In genomic region chr13:89585144-89585543, GRCm38 (mm10) we compare ENCODE assay signal across 19 mouse cellular contexts. TPM values are rescaled to one million over a fixed set of nuclear protein-coding genes. Genes with fewer than 3 reads are reported as not detected.
DNase-seq lines count a peak whose midpoint lies in the region; ATAC-seq lines count a peak whose summit lies in the region.
"Had no signal": no experiment of that assay in that cellular context is flagged by ENCODE, and none has a peak within 500 bp of the region (broad histone marks: within the 10 kb centered on the region; RNA-seq: fewer than 3 reads in every experiment).

No protein-coding gene starts in this region.

- H3K36me3 ChIP-seq in lung, embryonic 15.5 days: no peaks in the 10 kb centered on the region
- H3K36me3 ChIP-seq: embryonic facial prominence, embryonic 13.5 days; limb, embryonic 12.5 days; liver, embryonic 15.5 days had no signal

- peak; percentile 78 for ATAC-seq in frontal cortex, adult (ENCODE audit: low TSS enrichment)
- no peak for ATAC-seq in lung, embryonic 15.5 days (ENCODE audit: borderline replicate concordance, extremely low read depth, low FRiP score, low TSS enrichment)
- ATAC-seq: forebrain, embryonic 13.5 days; inflammation-experienced regulatory T-cells, adult 6 months had no signal

- no peaks in the 10 kb centered on the region for H3K27me3 ChIP-seq in lung, embryonic 15.5 days
- H3K27me3 ChIP-seq: embryonic facial prominence, embryonic 13.5 days; forebrain, embryonic 13.5 days; limb, embryonic 12.5 days; liver, embryonic 15.5 days had no signal

- WGBS in lung, embryonic 15.5 days: 33% methylated on average over 1 of the region's 1 CpGs

- H3K4me2 ChIP-seq in lung, embryonic 15.5 days: peak overlapping the region; percentile 35
- H3K4me2 ChIP-seq: embryonic facial prominence, embryonic 13.5 days; forebrain, embryonic 13.5 days; limb, embryonic 12.5 days had no signal

- H3K4me3 ChIP-seq in lung, embryonic 15.5 days: no peak overlapping the region
- H3K4me3 ChIP-seq: embryonic facial prominence, embryonic 13.5 days; forebrain, embryonic 13.5 days; limb, embryonic 12.5 days; liver, embryonic 15.5 days had no signal

- peak overlapping the region; percentile 50; the same call in 1 of the 2 replicates for H3K27ac ChIP-seq in lung, embryonic 15.5 days
- H3K27ac ChIP-seq: embryonic facial prominence, embryonic 13.5 days; forebrain, embryonic 13.5 days; limb, embryonic 12.5 days; liver, embryonic 15.5 days had no signal

- H3K4me1 ChIP-seq in lung, embryonic 15.5 days: peaks cover 23% of the 10 kb centered on the region
- H3K4me1 ChIP-seq: forebrain, embryonic 13.5 days; limb, embryonic 12.5 days; liver, embryonic 15.5 days had no signal

- H3K9me3 ChIP-seq in lung, embryonic 15.5 days: no peaks in the 10 kb centered on the region
- H3K9me3 ChIP-seq: embryonic facial prominence, embryonic 13.5 days; forebrain, embryonic 13.5 days; limb, embryonic 12.5 days; liver, embryonic 15.5 days had no signal

- no peak for DNase-seq in frontal cortex, postnatal 14 days (ENCODE audit: low spot score in 2 of 2)
- no peak for DNase-seq in lung, postnatal 4 days
- DNase-seq in gonadal fat pad, adult 2 months (ENCODE audit: low read depth): peak; percentile 12
- peak; percentile 3 for DNase-seq in skeletal muscle tissue, adult 2 months (ENCODE audit: low read depth, low spot score)
- DNase-seq in natural killer cell, adult 2 months (ENCODE audit: low spot score in 2 of 2): no peak
- DNase-seq in heart, postnatal 4 days: no peak
- DNase-seq: adrenal gland, postnatal 25 days; cerebellum, adult 11 months; cerebellum, postnatal 36 days; heart, postnatal 36 days; right cerebral cortex, postnatal 4 days had no signal

- H3K9ac ChIP-seq in lung, embryonic 15.5 days: no peak overlapping the region
- H3K9ac ChIP-seq: embryonic facial prominence, embryonic 13.5 days; forebrain, embryonic 13.5 days; limb, embryonic 12.5 days; liver, embryonic 15.5 days had no signal

RNA-seq across cellular contexts. Expression of gene Hapln1, which starts 45.5 kb away (rescaled TPM):
- polyA plus RNA-seq in lung, embryonic 15.5 days (2015; fragmentation: Nextera tagmentation; extraction: Ambion mirVana): 20.4 and 21.3 TPM in 2 replicates
- polyA plus RNA-seq in gonadal fat pad, adult 2 months (2012; rRNA removed): 0.90 and 1.8 TPM in 2 replicates
- 1 to 10 TPM in 1 of 2 experiments, under 1 TPM in 1; 0.81 to 1.8 TPM for total RNA-seq in heart, postnatal 4 days (2021)
- total RNA-seq: megakaryocyte-erythroid progenitor cell, adult 5-6 weeks had no signal

Comparison
In these comparisons a context has a peak if more than half of its experiments do, and no peak if none do; other contexts are left out.
1. DNase-seq: peak in gonadal fat pad, adult 2 months (single experiment) and skeletal muscle tissue, adult 2 months (single experiment); none in frontal cortex, postnatal 14 days (0 of 2), lung, postnatal 4 days (0 of 2), natural killer cell, adult 2 months (0 of 2) and heart, postnatal 4 days (single experiment).